ENCODE assay signal across 8 mouse cellular contexts in the genomic region with DNA sequence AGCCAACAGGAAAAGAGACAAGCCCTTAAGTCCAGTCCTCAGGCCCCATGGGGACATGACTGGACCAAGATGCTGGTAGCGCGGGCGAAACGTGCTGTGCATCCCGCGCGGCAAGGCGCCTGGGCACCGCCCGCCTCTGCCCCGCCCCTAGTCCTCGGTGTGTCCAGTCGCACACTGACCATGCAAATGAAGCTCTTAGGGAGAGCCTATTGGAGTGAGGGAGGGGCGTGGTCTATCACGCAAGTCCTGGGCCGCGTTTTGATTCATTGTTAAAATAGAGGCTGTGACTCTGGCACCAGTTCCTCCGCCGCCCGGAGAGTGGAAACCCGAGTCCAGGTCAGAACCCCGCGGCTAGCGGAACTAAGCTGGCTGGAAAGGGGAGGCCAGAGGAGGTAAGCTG. TPM values are rescaled to one million over a fixed set of nuclear protein-coding genes. Genes with fewer than 3 reads are reported as not detected.
DNase-seq lines count a peak whose midpoint lies in the region; ATAC-seq and TF ChIP-seq lines count a peak whose summit lies in the region.

TSS of gene Triobp (plus strand) at position 68 of the 400 bp plus-strand sequence.

- H3K27ac ChIP-seq in thymus, adult 2 months (ENCODE audit: control insufficient read depth, insufficient read depth, low read length) = no peak within 1 kb of the TSS
- H3K27ac ChIP-seq in embryonic facial prominence, embryonic 13.5 days = peak within 1 kb of the TSS; percentile 49; the same call in 1 of the 2 replicates
- H3K27ac ChIP-seq in limb, embryonic 13.5 days = peak within 1 kb of the TSS; percentile 34; the same call in 1 of the 2 replicates
- H3K27ac ChIP-seq in midbrain, embryonic 15.5 days = peak within 1 kb of the TSS; percentile 80

- no peak for DNase-seq in thymus, adult 2 months
- no peak for DNase-seq in thymus, adult 18-20 months
- peak; percentile 99 for DNase-seq in heart, adult 11 months
- DNase-seq in kidney, adult 18-20 months = peak; percentile 83
- DNase-seq in spleen, postnatal 10 days (ENCODE audit: low spot score in 2 of 2) = peak; percentile 38 to 79

- no peak for TF ChIP-seq CTCF in thymus, adult 2 months (IDR thresholded peaks at IDR 0.05; ENCODE audit: borderline replicate concordance, control insufficient read depth, extremely low read depth, insufficient read depth, low read length, poor library complexity)

- H3K27me3 ChIP-seq in thymus, adult 2 months (ENCODE audit: control insufficient read depth, insufficient read depth, low read length) = peaks cover 20% of the 10 kb centered on the region
- H3K27me3 ChIP-seq in embryonic facial prominence, embryonic 13.5 days = no peaks in the 10 kb centered on the region
- no peaks in the 10 kb centered on the region for H3K27me3 ChIP-seq in limb, embryonic 13.5 days
- no peaks in the 10 kb centered on the region; the same call in 1 of the 2 replicates for H3K27me3 ChIP-seq in midbrain, embryonic 15.5 days (replicated peaks)

- no peak for TF ChIP-seq POLR2A in thymus, adult 2 months (IDR thresholded peaks at IDR 0.05; ENCODE audit: control insufficient read depth, extremely low read depth, insufficient read depth, low read length, poor library complexity)

- H3K36me3 ChIP-seq in thymus, adult 2 months (ENCODE audit: control insufficient read depth, insufficient read depth, low read length) = no peaks in the 10 kb centered on the region
- H3K36me3 ChIP-seq in embryonic facial prominence, embryonic 13.5 days = peaks cover 8% of the 10 kb centered on the region; the same call in 1 of the 2 replicates
- peaks cover 11% of the 10 kb centered on the region for H3K36me3 ChIP-seq in limb, embryonic 13.5 days
- H3K36me3 ChIP-seq in midbrain, embryonic 15.5 days (replicated peaks) = no peaks in the 10 kb centered on the region

- no peaks in the 10 kb centered on the region for H3K9me3 ChIP-seq in embryonic facial prominence, embryonic 13.5 days
- H3K9me3 ChIP-seq in limb, embryonic 13.5 days = no peaks in the 10 kb centered on the region
- H3K9me3 ChIP-seq in midbrain, embryonic 15.5 days = no peaks in the 10 kb centered on the region

- H3K4me3 ChIP-seq in thymus, adult 2 months (ENCODE audit: control insufficient read depth, insufficient read depth, low read length) = no peak within 1 kb of the TSS
- peak within 1 kb of the TSS; percentile 54 for H3K4me3 ChIP-seq in embryonic facial prominence, embryonic 13.5 days
- peak within 1 kb of the TSS; percentile 55 for H3K4me3 ChIP-seq in limb, embryonic 13.5 days
- peak within 1 kb of the TSS; percentile 63 for H3K4me3 ChIP-seq in midbrain, embryonic 15.5 days

- no peaks in the 10 kb centered on the region for H3K4me1 ChIP-seq in thymus, adult 2 months (replicated peaks; ENCODE audit: control insufficient read depth, insufficient read depth, low read length)
- H3K4me1 ChIP-seq in embryonic facial prominence, embryonic 13.5 days = peaks cover 17% of the 10 kb centered on the region; the same call in 1 of the 2 replicates
- peaks cover 20% of the 10 kb centered on the region for H3K4me1 ChIP-seq in limb, embryonic 13.5 days
- peaks cover 27% of the 10 kb centered on the region for H3K4me1 ChIP-seq in midbrain, embryonic 15.5 days

- peak within 1 kb of the TSS; percentile 73 for H3K4me2 ChIP-seq in embryonic facial prominence, embryonic 13.5 days
- H3K4me2 ChIP-seq in limb, embryonic 13.5 days (replicated peaks) = peak within 1 kb of the TSS; percentile 79
- H3K4me2 ChIP-seq in midbrain, embryonic 15.5 days = peak within 1 kb of the TSS; percentile 56

- peak; percentile 91 for ATAC-seq in embryonic facial prominence, embryonic 13.5 days (ENCODE audit: insufficient number of reproducible peaks, insufficient read depth, low FRiP score, low TSS enrichment, low read depth)
- peak; percentile 97 for ATAC-seq in limb, embryonic 13.5 days (ENCODE audit: low FRiP score, low read depth)
- peak; percentile 98 for ATAC-seq in midbrain, embryonic 15.5 days (replicated peaks)

- H3K9ac ChIP-seq in embryonic facial prominence, embryonic 13.5 days = peak within 1 kb of the TSS; percentile 73
- peak within 1 kb of the TSS; percentile 69 for H3K9ac ChIP-seq in limb, embryonic 13.5 days
- peak within 1 kb of the TSS; percentile 72 for H3K9ac ChIP-seq in midbrain, embryonic 15.5 days

- 3% methylated on average over 24 of the region's 24 CpGs for WGBS in thymus, adult 2 months
- WGBS in embryonic facial prominence, embryonic 13.5 days = under 1% methylated on average over 24 of the region's 24 CpGs
- 0% methylated on average over 24 of the region's 24 CpGs for WGBS in limb, embryonic 13.5 days
- WGBS in midbrain, embryonic 15.5 days = under 1% methylated on average over 24 of the region's 24 CpGs

RNA-seq across cellular contexts. Expression of gene Triobp, which starts in this region (rescaled TPM):
- polyA plus RNA-seq in thymus, adult 2 months (2012; rRNA removed) = 52.2 and 70.7 TPM in 2 replicates
- 37.8 and 38.7 TPM in 2 replicates for polyA plus RNA-seq in embryonic facial prominence, embryonic 13.5 days (2015; fragmentation: Nextera tagmentation; extraction: Ambion mirVana)
- 42.0 and 50.2 TPM in 2 replicates for polyA plus RNA-seq in limb, embryonic 13.5 days (2015; fragmentation: Nextera tagmentation; extraction: Ambion mirVana)
- polyA plus RNA-seq in midbrain, embryonic 15.5 days (2015; fragmentation: Nextera tagmentation; extraction: Ambion mirVana) = 51.7 and 55.5 TPM in 2 replicates

Comparison
In these comparisons a context has a peak if more than half of its experiments do, and no peak if none do; other contexts are left out.
1. DNase-seq: peak in heart, adult 11 months (single experiment), kidney, adult 18-20 months (single experiment) and spleen, postnatal 10 days (2 of 2); none in thymus, adult 2 months (single experiment) and thymus, adult 18-20 months (0 of 2).
2. Peak in every context shown above with its lines, with median percentiles within 50 percentile points of each other: ATAC-seq, H3K4me2 ChIP-seq and H3K9ac ChIP-seq.